Mouse (Mus musculus): ENCODE data around the gene Ppp3ca. TPM values are rescaled to one million over a fixed set of nuclear protein-coding genes. Genes with fewer than 3 reads are reported as not detected.

Gene Ppp3ca
- polyA plus RNA-seq, 2 experiments, result 3.9 to 7.4 TPM

DNA sequence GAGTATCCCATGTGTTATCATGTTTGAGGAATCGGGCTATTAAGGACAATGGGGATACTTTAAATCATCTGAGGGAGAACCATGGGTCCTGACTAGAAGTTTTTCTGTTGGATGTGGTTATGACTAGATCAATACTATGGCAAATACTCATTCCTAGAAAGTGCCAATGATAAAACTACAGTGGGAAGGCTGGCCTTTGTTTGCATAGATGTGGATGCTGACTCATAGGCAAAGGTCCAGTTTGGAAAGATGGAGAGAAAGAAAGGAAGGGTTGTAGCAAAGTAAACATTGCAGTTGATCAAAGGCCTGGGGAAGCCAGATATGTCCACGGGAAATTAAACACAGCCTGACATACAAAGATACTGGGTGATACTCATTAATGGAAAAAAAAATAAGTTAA, 142.9 kb downstream of the Ppp3ca start:
- no peak for DNase-seq (ENCODE audit: low read depth in 3 of 3, low spot score in 3 of 3)
- Histone ChIP-seq H3K4me2 (ENCODE audit: low read depth) (no peak overlapping the region), H3K27me3 (ENCODE audit: control insufficient read depth, insufficient read depth, low read length) (no peaks in the 10 kb centered on the region), H3K36me3 (replicated peaks; ENCODE audit: control insufficient read depth, insufficient read depth, low read depth) (no peaks in the 10 kb centered on the region), H3K9me3 (ENCODE audit: control insufficient read depth, low read length) (no peaks in the 10 kb centered on the region), H3K27ac (no peak overlapping the region), H3K9ac (replicated peaks) (no peak overlapping the region), H3K4me3 (ENCODE audit: insufficient read depth in 1 of 2, low read depth in 2 of 2, low read length in 2 of 2) (no peak overlapping the region), H3K4me1 (replicated peaks; ENCODE audit: control insufficient read depth in 2 of 2, insufficient read depth in 2 of 2, low read length in 1 of 2) (0 out of 4 replicates have a peak, but pooled peaks cover 0 to 1% of the 10 kb centered on the region in 2 experiments)
- TF ChIP-seq EP300 (IDR thresholded peaks at IDR 0.05; ENCODE audit: low read depth), result no peak
- 47% methylated on average over 2 of the region's 2 CpGs for WGBS (ENCODE audit: insufficient replicate concordance)
- ATAC-seq (ENCODE audit: insufficient read depth), result no peak

DNA sequence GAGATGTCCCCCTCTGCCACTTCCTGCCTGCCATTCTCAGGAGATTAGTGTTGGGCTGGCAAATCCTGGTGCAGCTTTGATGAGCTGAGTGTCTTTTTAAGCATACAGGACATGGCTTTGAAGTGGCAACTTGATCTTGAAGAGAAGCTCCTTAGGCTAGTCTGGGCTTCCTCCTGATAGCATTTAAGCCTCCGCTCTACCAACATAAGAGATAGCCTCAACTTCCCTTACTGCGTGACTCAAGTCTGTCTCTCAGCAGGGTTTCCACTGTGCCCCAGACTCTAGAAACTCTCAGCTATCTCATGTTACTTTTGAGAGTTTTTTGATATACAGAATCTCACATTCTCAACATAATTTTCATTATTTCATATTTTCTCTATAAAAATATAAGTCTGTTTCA, 144.0 kb downstream of the Ppp3ca start:
- H3K4me1 ChIP-seq (replicated peaks; ENCODE audit: control insufficient read depth in 2 of 2, insufficient read depth in 2 of 2, low read length in 1 of 2), result 0 out of 4 replicates have a peak, but pooled peaks cover 0 to 1% of the 10 kb centered on the region in 2 experiments
- no peak for TF ChIP-seq CTCF (IDR thresholded peaks at IDR 0.05; ENCODE audit: low read depth)
- no peak for TF ChIP-seq EP300 (IDR thresholded peaks at IDR 0.05; ENCODE audit: low read depth)
- 53% methylated on average over 2 of the region's 2 CpGs for WGBS (ENCODE audit: insufficient replicate concordance)

GRCm38 (mm10) chr3:136814916-136815315, 145.0 kb downstream of the Ppp3ca start:
- 62% methylated on average over 4 of the region's 4 CpGs for WGBS (ENCODE audit: insufficient replicate concordance)
- Histone ChIP-seq H3K4me3 (ENCODE audit: insufficient read depth in 1 of 2, low read depth in 2 of 2, low read length in 2 of 2) (no peak overlapping the region), H3K4me1 (replicated peaks; ENCODE audit: control insufficient read depth in 2 of 2, insufficient read depth in 2 of 2, low read length in 1 of 2) (0 out of 4 replicates have a peak, but pooled peaks cover 0 to 1% of the 10 kb centered on the region in 2 experiments), H3K27ac (no peak overlapping the region), H3K4me2 (ENCODE audit: low read depth) (no peak overlapping the region), H3K9me3 (ENCODE audit: control insufficient read depth, low read length) (no peaks in the 10 kb centered on the region), H3K27me3 (ENCODE audit: control insufficient read depth, insufficient read depth, low read length) (no peaks in the 10 kb centered on the region), H3K9ac (replicated peaks) (no peak overlapping the region), H3K36me3 (replicated peaks; ENCODE audit: control insufficient read depth, insufficient read depth, low read depth) (no peaks in the 10 kb centered on the region)
- ATAC-seq (ENCODE audit: insufficient read depth), result no peak
- no peak for DNase-seq (ENCODE audit: low read depth in 3 of 3, low spot score in 3 of 3)
- TF ChIP-seq CTCF (IDR thresholded peaks at IDR 0.05; ENCODE audit: low read depth) (no peak), EP300 (IDR thresholded peaks at IDR 0.05; ENCODE audit: low read depth) (no peak)

More for the DNA sequence above, 144.0 kb downstream of the Ppp3ca start:
- ATAC-seq (ENCODE audit: insufficient read depth) (no peak), DNase-seq (ENCODE audit: low read depth in 3 of 3, low spot score in 3 of 3) (no peak)
- Histone ChIP-seq H3K27ac (no peak overlapping the region), H3K27me3 (ENCODE audit: control insufficient read depth, insufficient read depth, low read length) (no peaks in the 10 kb centered on the region), H3K9me3 (ENCODE audit: control insufficient read depth, low read length) (no peaks in the 10 kb centered on the region), H3K9ac (replicated peaks) (no peak overlapping the region), H3K4me3 (ENCODE audit: insufficient read depth in 1 of 2, low read depth in 2 of 2, low read length in 2 of 2) (no peak overlapping the region), H3K36me3 (replicated peaks; ENCODE audit: control insufficient read depth, insufficient read depth, low read depth) (no peaks in the 10 kb centered on the region), H3K4me2 (ENCODE audit: low read depth) (no peak overlapping the region)

DNA sequence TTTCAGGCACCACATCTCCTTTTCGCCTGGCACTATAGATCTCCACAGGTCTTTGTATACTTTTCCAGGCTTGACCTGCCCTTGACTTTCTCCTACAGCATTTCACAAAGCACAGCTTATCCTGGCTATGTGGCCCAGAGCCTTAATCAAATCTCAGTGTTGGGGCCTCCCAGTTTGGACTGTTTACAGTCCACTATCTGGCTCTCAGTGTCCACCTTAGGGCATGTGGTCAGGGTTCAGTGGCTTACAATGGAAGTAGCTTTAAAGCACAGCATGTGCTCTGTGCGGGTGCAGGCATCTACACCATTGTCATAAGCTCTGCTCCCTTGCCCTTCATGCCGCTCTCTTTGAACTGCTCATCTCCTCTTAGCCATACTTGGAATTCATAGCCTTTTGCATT, 146.4 kb downstream of the Ppp3ca start:
- Histone ChIP-seq H3K27me3 (ENCODE audit: control insufficient read depth, insufficient read depth, low read length) (no peaks in the 10 kb centered on the region), H3K9me3 (ENCODE audit: control insufficient read depth, low read length) (no peaks in the 10 kb centered on the region), H3K4me3 (ENCODE audit: insufficient read depth in 1 of 2, low read depth in 2 of 2, low read length in 2 of 2) (no peak overlapping the region), H3K9ac (replicated peaks) (no peak overlapping the region), H3K4me2 (ENCODE audit: low read depth) (no peak overlapping the region), H3K36me3 (replicated peaks; ENCODE audit: control insufficient read depth, insufficient read depth, low read depth) (no peaks in the 10 kb centered on the region), H3K4me1 (replicated peaks; ENCODE audit: control insufficient read depth in 2 of 2, insufficient read depth in 2 of 2, low read length in 1 of 2) (0 out of 4 replicates have a peak, but pooled peaks cover 0 to 1% of the 10 kb centered on the region in 2 experiments), H3K27ac (no peak overlapping the region)
- no peak for DNase-seq (ENCODE audit: low read depth in 3 of 3, low spot score in 3 of 3)
- TF ChIP-seq EP300 (IDR thresholded peaks at IDR 0.05; ENCODE audit: low read depth) (no peak), CTCF (IDR thresholded peaks at IDR 0.05; ENCODE audit: low read depth) (no peak)
- no peak for ATAC-seq (ENCODE audit: insufficient read depth)
- WGBS (ENCODE audit: insufficient replicate concordance), result 61% methylated on average over 3 of the region's 3 CpGs

- WGBS (ENCODE audit: insufficient replicate concordance), result 57% methylated on average over 5 of the region's 5 CpGs
Measured at GRCm38 (mm10) chr3:136818997-136819396, 149.1 kb downstream of the Ppp3ca start.

More at GRCm38 (mm10) chr3:136818997-136819396, 149.1 kb downstream of the Ppp3ca start:
- TF ChIP-seq CTCF (IDR thresholded peaks at IDR 0.05; ENCODE audit: low read depth) (no peak), EP300 (IDR thresholded peaks at IDR 0.05; ENCODE audit: low read depth) (no peak)
- H3K27ac ChIP-seq, result no peak overlapping the region
- ATAC-seq (ENCODE audit: insufficient read depth) (no peak), DNase-seq (ENCODE audit: low read depth in 3 of 3, low spot score in 3 of 3) (no peak)
- H3K4me1 ChIP-seq (replicated peaks; ENCODE audit: control insufficient read depth in 2 of 2, insufficient read depth in 2 of 2, low read length in 1 of 2), result peaks cover 0 to 1% of the 10 kb centered on the region in 2 experiments; a peak in 1 of 4 replicates
- H3K9me3 ChIP-seq (ENCODE audit: control insufficient read depth, low read length), result no peaks in the 10 kb centered on the region
- no peak overlapping the region for H3K9ac ChIP-seq (replicated peaks)
- no peaks in the 10 kb centered on the region for H3K36me3 ChIP-seq (replicated peaks; ENCODE audit: control insufficient read depth, insufficient read depth, low read depth)
- H3K4me3 ChIP-seq (ENCODE audit: insufficient read depth in 1 of 2, low read depth in 2 of 2, low read length in 2 of 2), result no peak overlapping the region
- no peak overlapping the region for H3K4me2 ChIP-seq (ENCODE audit: low read depth)
- no peaks in the 10 kb centered on the region for H3K27me3 ChIP-seq (ENCODE audit: control insufficient read depth, insufficient read depth, low read length)

Data from liver, embryonic 14.5 days (tissue).